Mouse (Mus musculus) CH12.LX (cell line): Measurements from ENCODE around the gene Rhcg. TPM values are rescaled to one million over a fixed set of nuclear protein-coding genes. Genes with fewer than 3 reads are reported as not detected.

ENCODE experiments used
- DNase-seq: peaks from one replicate; pipeline ENCODE4 v3.0.0-alpha.2; 2013; ENCODE audit errors: extremely low read depth
- H3K27ac ChIP-seq: 2 replicates; pipeline ENCODE4 v1.5.1; 2012; ENCODE audit warnings: low read depth, mild to moderate bottlenecking, control low read depth, moderate library complexity; ENCODE audit not compliant: insufficient read depth
- H3K27me3 ChIP-seq: replicated peaks from 2 replicates; pipeline ENCODE3; 2012; ENCODE audit warnings: inconsistent platforms
- H3K36me3 ChIP-seq, 2 experiments: replicated peaks in 1 of 2; 2 replicates each; pipeline versions ENCODE3 to v1.6.1; 2012; ENCODE audit warnings: inconsistent platforms in 1 of 2, low read length in 1 of 2, mild to moderate bottlenecking in 1 of 2, mixed read lengths in 1 of 2, moderate library complexity in 1 of 2; ENCODE audit not compliant: control insufficient read depth in 1 of 2, insufficient read depth in 1 of 2
- H3K4me1 ChIP-seq, 2 experiments: 2 replicates each; pipeline ENCODE4 v1.6.1; 2012; ENCODE audit warnings: inconsistent platforms in 1 of 2, moderate library complexity in 1 of 2; ENCODE audit not compliant: insufficient read depth in 2 of 2, control insufficient read depth in 1 of 2
- H3K4me2 ChIP-seq: 2 replicates; pipeline ENCODE4 v1.6.1; 2012; ENCODE audit warnings: low read depth, mild to moderate bottlenecking, control low read depth; ENCODE audit not compliant: poor library complexity, insufficient read depth, severe bottlenecking
- H3K4me3 ChIP-seq, 3 experiments: fragments of 150-350 bp in 1 of 3; sonication (generic) in 1 of 3; replicated peaks in 1 of 3; 2 replicates each; pipeline versions ENCODE3 to v1.5.1; 2011 to 2012; ENCODE audit warnings: low read depth in 2 of 3, low read length in 2 of 3, mild to moderate bottlenecking in 2 of 3, moderate library complexity in 2 of 3, control low read depth in 1 of 3, improper control_type of control experiment in 1 of 3, inconsistent platforms in 1 of 3, mixed read lengths in 1 of 3; ENCODE audit not compliant: poor library complexity in 1 of 3
- H3K79me2 ChIP-seq: replicated peaks from 2 replicates; pipeline ENCODE4 v1.6.1; 2012; ENCODE audit warnings: mild to moderate bottlenecking, moderate library complexity; ENCODE audit not compliant: control insufficient read depth, poor library complexity, insufficient read depth, severe bottlenecking; ENCODE audit errors: extremely low read depth
- H3K9ac ChIP-seq: 2 replicates; pipeline ENCODE4 v1.6.1; 2012; ENCODE audit warnings: low read depth, mild to moderate bottlenecking, control low read depth, moderate library complexity; ENCODE audit not compliant: insufficient read depth
- H3K9me3 ChIP-seq: replicated peaks from 2 replicates; pipeline ENCODE3; 2012; ENCODE audit warnings: low read length, inconsistent platforms, mixed read lengths
- CHD1 ChIP-seq: IDR thresholded peaks from 2 replicates; pipeline ENCODE4 v1.6.1; 2012; ENCODE audit warnings: low read depth, low read length, improper control_type of control experiment, inconsistent platforms
- CHD2 ChIP-seq: IDR thresholded peaks from 2 replicates; pipeline ENCODE4 v1.6.1; 2011; ENCODE audit warnings: low read length, improper control_type of control experiment
- CTCF ChIP-seq, 2 experiments: IDR thresholded peaks in 1 of 2; conservative IDR thresholded peaks in 1 of 2; 2 replicates each; pipeline ENCODE4 v1.5.1; 2011 to 2012; ENCODE audit warnings: low read depth in 2 of 2, low read length in 2 of 2, improper control_type of control experiment in 1 of 2, inconsistent platforms in 1 of 2, mild to moderate bottlenecking in 1 of 2, moderate library complexity in 1 of 2
- ELF1 ChIP-seq: IDR thresholded peaks from 2 replicates; pipeline ENCODE4 v1.6.1; 2014; ENCODE audit warnings: low read depth, mild to moderate bottlenecking, inconsistent platforms, low read length, improper control_type of control experiment
- JUND ChIP-seq: conservative IDR thresholded peaks from 2 replicates; pipeline ENCODE4 v1.6.1; 2011; ENCODE audit warnings: low read depth, low read length, improper control_type of control experiment
- MAFK ChIP-seq: IDR thresholded peaks from 2 replicates; pipeline ENCODE4 v1.6.1; 2011; ENCODE audit warnings: low read length, improper control_type of control experiment; ENCODE audit not compliant: insufficient replicate concordance
- MAZ ChIP-seq: IDR thresholded peaks from 2 replicates; pipeline ENCODE4 v1.6.1; 2012; ENCODE audit warnings: low read depth, mild to moderate bottlenecking, inconsistent platforms, low read length, improper control_type of control experiment, moderate library complexity
- MEF2A ChIP-seq: IDR thresholded peaks from 2 replicates; pipeline ENCODE4 v1.6.1; 2014; ENCODE audit warnings: low read depth, mild to moderate bottlenecking, inconsistent platforms, low read length, improper control_type of control experiment, borderline replicate concordance
- MXI1 ChIP-seq: IDR thresholded peaks from 2 replicates; pipeline ENCODE4 v1.6.1; 2011; ENCODE audit warnings: mild to moderate bottlenecking, low read depth, low read length, improper control_type of control experiment
- PAX5 ChIP-seq: IDR thresholded peaks from 2 replicates; pipeline ENCODE4 v1.6.1; 2012; ENCODE audit warnings: low read length, inconsistent platforms, mixed read lengths
- POLR2AphosphoS2 ChIP-seq: IDR thresholded peaks from 2 replicates; pipeline ENCODE4 v1.6.1; 2011; ENCODE audit warnings: low read depth, low read length, improper control_type of control experiment
- RAD21 ChIP-seq: IDR thresholded peaks from 2 replicates; pipeline ENCODE4 v1.6.1; 2011; ENCODE audit warnings: low read depth, mild to moderate bottlenecking, low read length, improper control_type of control experiment, moderate library complexity
- SMC3 ChIP-seq: IDR thresholded peaks from 2 replicates; pipeline ENCODE4 v1.6.1; 2011; ENCODE audit warnings: low read depth, low read length, improper control_type of control experiment
- UBTF ChIP-seq: IDR thresholded peaks from 2 replicates; pipeline ENCODE4 v1.6.1; 2012; ENCODE audit warnings: low read depth, mild to moderate bottlenecking, inconsistent platforms, low read length, improper control_type of control experiment, moderate library complexity
- ZC3H11A ChIP-seq: IDR thresholded peaks from 2 replicates; pipeline ENCODE4 v1.6.1; 2012; ENCODE audit warnings: low read depth, mild to moderate bottlenecking, inconsistent platforms, low read length, improper control_type of control experiment
- ZKSCAN1 ChIP-seq: IDR thresholded peaks from 2 replicates; pipeline ENCODE4 v1.6.1; 2012; ENCODE audit warnings: low read depth, inconsistent platforms, low read length, improper control_type of control experiment, borderline replicate concordance
- dilution Hi-C: fragments of 300-500 bp; cut with MboI; formaldehyde crosslinking; loops from 2 replicates; pipeline ENCODE4 v1.14.3; 2020; ENCODE audit warnings: low sequenced_read_pairs; ENCODE audit not compliant: extremely low pct_unique_long_range_greater_than_20kb, extremely low pct_ligation_motif_present
- in situ Hi-C: fragments of 300-500 bp; cut with MboI; formaldehyde crosslinking; loops from 3 replicates; pipeline ENCODE4 v1.14.3; 2019; ENCODE audit warnings: low sequenced_read_pairs, low pct_ligation_motif_present, low pct_unique_long_range_greater_than_20kb, mixed read lengths
- polyA plus RNA-seq: library from polyadenylated mRNA; unstranded; fragments of >175 nt; gene quantifications from 2 replicates; pipeline ENCODE4 v1.2.1, GENCODE M21; 2012; ENCODE audit warnings: low read depth; ENCODE audit not compliant: insufficient read length
- total RNA-seq, 2 experiments: library from RNA; depleted of rRNA; stranded (reverse); fragments of 300-350 nt in 1 of 2; fragments of >200 nt in 1 of 2; gene quantifications; 2 replicates each; pipeline ENCODE4 v1.2.3; 2012 to 2014

The Rhcg gene
- total and polyA plus RNA-seq, 3 experiments = not detected

- Histone ChIP-seq H3K4me2 (no peak overlapping the region), H3K36me3 (no peaks in the 10 kb centered on the region), H3K79me2 (no peaks in the 10 kb centered on the region), H3K27me3 (peaks cover 81% of the 10 kb centered on the region), H3K9me3 (no peaks in the 10 kb centered on the region), H3K27ac (no peak overlapping the region), H3K4me3 (no peak overlapping the region), H3K4me1 (peaks cover 0 to 2% of the 10 kb centered on the region in 2 experiments; a peak in 1 of 4 replicates), H3K9ac (no peak overlapping the region)
- in situ Hi-C loops (loop anchor here (5.0 kb wide), 1 partner anchor 52 kb away; no protein-coding TSS in a partner anchor), dilution Hi-C loops (no loop called here)
- TF ChIP-seq UBTF (no peak), MAZ (no peak), ZKSCAN1 (no peak)
- DNase-seq = no peak
Measured at GRCm38 (mm10) chr7:79548893-79549555, 68.4 kb downstream of the Rhcg start.

- H3K4me3 ChIP-seq = no peak overlapping the region
- in situ Hi-C loops = loop anchor here (5.0 kb wide), 1 partner anchor 50 kb away; no protein-coding TSS in a partner anchor
- no peak overlapping the region for H3K27ac ChIP-seq
- TF ChIP-seq SMC3 (peak; percentile 95), MEF2A (no peak), CTCF (conservative IDR thresholded peaks at IDR 0.05 in 1 of 2, IDR thresholded peaks at IDR 0.05 in 1 of 2; ENCODE audit: low read depth in 2 of 2, low read length in 2 of 2) (peak; percentile 52 to 99), JUND (no peak), POLR2AphosphoS2 (no peak), ZC3H11A (0 out of 2 replicates have a peak, but pooled peaks have one; percentile 10), CHD2 (no peak), MAFK (no peak), UBTF (no peak), CHD1 (no peak), ELF1 (no peak), MAZ (no peak), PAX5 (no peak), RAD21 (peak; percentile 75), MXI1 (no peak)
- H3K4me2 ChIP-seq = no peak overlapping the region
- H3K79me2 ChIP-seq = no peaks in the 10 kb centered on the region
- dilution Hi-C loops = no loop called here
- H3K27me3 ChIP-seq = peaks cover 84% of the 10 kb centered on the region
- peaks cover 0 to 2% of the 10 kb centered on the region in 2 experiments; a peak in 1 of 4 replicates for H3K4me1 ChIP-seq
- H3K9ac ChIP-seq = no peak overlapping the region
- DNase-seq = peak; percentile 80
- peaks cover 4% of the 10 kb centered on the region for H3K9me3 ChIP-seq
- no peaks in the 10 kb centered on the region for H3K36me3 ChIP-seq
Measured at GRCm38 (mm10) chr7:79547092-79547491, 70.4 kb downstream of the Rhcg start.
